Mouse (Mus musculus): ENCODE data around the gene Cbfa2t2. TPM values are rescaled to one million over a fixed set of nuclear protein-coding genes. Genes with fewer than 3 reads are reported as not detected.

Gene Cbfa2t2
- total RNA-seq (2021) (10 to 100 TPM; 34.5 to 49.1 TPM), polyA plus RNA-seq (2012; rRNA removed) (9.6 and 11.3 TPM in 2 replicates)
- long read RNA-seq, full-length matches to known transcripts, result 9 of 15 reads
- long read RNA-seq, partial matches to known transcripts, result 0 of 15 reads
- long read RNA-seq, other reads (novel, unspliced or antisense), result 6 of 15 reads

DNA sequence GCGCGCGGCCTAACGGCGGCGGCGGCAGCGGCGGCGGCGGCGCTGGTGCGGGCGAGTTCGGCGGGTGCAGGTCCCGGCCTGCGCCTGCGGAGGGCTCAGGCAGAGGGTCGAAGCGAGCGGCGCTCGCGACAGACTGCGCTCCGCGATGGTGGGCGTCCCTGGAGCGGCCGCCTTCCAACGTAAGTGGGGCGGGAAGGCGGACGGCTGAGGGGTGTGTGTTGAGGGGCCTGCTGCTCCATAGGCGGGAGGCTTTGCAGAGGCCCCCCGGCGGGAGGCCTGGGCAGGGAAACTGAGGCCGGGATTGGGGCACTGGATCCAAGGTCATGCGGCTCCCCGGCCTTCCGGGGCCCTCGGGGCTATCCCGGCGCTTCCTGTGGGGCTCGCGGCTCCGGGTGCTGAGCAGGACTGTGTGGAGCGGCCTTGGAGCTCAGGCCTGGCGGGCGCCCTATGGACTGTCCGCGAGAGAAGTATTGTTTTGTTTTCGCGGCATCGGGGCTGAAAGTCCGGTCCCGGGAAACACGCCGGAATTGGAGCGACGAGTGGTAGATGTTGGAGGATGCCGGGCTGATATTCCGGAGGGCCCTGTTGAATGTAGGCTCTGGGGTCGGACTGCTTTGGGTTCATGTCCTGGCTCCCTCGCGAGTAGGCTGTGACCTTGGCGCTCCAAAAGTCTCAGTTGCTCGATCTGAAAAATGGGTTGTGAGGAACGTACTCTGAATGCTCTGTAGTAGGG, at the start of gene Cbfa2t2:
TSS of gene Cbfa2t2 (plus strand) at position 24 of the 733 bp plus-strand sequence.
- DNase-seq, result peak; percentile 84

DNA sequence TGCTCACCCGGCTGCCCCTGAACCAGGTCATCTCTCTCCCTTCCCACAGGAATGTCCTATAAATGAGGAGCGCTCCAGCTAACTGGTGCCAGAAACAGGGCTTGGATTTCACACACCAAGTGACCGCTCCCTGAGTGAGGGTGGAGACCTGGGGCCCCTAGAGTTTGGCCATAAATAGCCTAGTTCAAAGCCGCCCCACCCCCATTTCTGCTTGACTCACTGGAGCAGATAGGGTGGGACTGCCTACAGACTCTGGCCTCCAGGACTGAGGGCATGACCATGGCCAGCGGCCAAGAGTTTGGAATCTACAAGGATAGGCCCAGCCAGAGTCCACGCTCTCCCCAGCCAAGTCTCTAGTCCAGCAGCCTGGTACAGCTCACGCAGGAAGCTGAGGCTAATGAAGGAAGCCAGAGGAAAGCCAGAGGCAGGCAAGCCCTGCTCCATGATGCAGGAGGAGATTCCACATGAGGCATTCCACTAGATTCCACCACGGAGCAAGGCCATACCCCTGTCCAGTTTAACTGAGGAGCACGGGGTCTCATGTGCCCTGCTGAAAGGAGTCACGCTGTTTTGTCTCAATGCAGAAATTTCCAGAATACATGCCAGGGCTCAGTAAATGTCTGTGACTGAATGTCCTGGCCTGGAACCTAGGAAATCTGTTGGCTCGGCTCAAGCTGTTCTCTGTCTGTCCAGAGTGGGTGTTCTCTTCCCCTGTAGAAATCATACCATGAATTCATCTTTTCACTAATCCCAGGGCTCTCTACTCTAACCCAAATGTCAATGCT, 45.9 kb upstream of the Cbfa2t2 start:
- DNase-seq, result peak; percentile 96

DNA sequence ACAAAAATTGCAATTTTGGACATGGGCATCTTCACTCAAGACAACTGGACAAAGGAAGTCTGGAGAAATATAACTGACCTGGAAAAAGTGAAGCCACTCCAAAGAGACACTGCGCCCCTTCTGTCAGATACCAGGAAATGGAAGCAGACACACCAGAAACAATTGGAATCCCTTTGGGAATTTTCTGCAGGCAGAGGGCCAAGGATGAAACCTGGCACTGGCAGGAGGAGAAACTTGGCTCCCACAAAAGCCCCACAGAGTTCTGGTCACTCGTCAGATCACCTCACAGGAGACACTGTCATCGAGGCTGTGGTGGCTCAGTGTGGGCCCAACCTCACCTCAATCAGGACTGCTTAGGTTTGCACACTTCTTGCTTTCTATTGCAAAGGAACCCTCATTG, 41.7 kb upstream of the Cbfa2t2 start:
- no peak for DNase-seq

DNA sequence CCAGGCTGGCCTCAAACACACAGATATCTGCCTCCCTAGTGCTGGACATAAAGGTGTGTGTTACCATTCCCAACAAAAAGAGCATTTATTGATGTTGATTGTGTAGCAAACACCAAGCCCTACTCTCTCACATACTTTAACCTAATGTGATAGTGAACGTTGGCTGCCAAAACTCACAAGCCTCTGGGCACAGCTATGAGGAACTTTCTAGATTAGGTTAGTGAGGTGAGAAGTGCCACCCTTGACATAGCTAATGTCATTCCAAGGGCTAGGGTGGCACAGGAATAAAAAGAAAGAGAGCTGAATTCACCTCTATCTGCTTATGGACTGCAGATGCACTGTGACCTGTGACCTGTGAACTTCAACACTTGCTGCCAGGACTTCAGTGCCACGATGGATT, 39.8 kb upstream of the Cbfa2t2 start:
- no peak for DNase-seq

DNA sequence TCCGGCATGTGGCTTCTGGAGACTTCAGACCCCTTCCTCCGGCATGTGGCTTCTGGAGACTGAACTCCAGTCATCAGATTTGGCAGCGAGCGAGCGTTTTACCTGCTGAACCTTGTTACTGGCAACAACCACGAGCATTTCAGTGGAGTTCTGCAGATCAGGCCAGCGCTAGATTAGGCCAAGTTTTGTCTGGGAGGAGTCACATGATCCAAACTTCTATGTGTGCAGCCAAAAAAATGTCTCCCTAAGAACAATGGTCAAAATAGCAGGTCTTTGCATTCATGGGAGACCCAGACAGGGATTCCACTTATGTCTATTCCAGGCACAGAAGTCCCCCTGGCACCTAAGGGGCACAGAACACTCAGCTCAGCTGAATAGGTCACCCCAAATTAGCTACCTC, 38.0 kb upstream of the Cbfa2t2 start:
- no peak for DNase-seq

DNA sequence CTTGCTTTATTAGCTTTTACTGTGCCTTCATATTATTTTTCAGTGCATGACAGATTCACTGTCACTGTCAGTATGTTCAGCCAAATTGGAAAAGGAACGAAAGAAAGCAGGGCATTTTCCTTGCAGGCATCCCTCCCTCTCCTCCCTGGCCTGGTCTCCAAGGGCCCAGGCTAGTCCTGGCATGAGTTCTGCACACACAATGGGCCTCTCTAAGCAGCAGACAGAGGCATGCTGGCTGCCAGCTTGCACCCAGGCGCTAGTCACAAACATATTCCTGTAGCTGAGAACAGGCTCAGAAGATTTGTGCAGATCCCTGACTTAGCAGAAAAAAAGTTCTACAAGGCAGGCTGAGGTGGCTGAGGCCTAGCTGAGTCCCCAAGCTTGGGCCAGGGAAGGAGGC, 37.0 kb upstream of the Cbfa2t2 start:
- DNase-seq, result no peak

DNA sequence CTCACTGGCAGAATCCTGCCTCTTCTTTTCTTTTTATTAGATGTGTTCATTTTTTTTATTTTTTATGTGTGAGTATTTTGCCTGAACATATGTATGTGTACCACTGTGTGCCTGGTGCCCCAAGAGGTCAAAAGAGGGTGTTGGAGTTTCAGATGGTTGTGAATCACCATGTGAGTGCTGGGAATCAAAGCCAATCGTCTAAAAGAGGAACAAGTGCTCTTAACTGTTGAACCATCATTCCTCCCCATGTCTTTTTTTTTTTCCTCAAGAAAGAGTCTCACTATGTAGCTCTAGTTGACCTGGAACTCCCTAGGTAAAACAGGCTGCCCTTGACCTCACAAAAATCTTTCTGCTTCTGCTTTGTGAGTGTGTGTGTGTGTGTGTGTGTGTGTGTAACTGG, 34.3 kb upstream of the Cbfa2t2 start:
- no peak for DNase-seq

DNA sequence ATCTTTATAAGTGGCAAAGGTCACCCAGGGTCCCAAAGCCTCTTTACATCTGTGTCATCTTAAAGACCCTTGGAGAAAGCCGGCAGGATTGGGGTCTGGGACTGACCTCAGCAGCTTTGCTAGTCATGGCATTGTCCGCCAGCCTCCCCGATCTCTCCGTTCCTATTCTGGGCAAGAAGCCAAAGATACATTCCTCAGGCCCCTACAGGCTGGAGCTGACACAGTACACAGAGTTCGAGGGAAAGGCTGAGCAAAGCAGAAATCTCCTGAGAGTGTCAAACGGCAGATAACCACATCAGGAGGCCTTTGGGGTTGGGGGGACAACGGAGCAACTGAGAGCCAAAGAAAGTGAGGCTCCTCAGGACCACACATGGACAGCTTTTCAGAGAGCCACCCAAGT, 33.5 kb upstream of the Cbfa2t2 start:
- peak; percentile 67 for DNase-seq

DNA sequence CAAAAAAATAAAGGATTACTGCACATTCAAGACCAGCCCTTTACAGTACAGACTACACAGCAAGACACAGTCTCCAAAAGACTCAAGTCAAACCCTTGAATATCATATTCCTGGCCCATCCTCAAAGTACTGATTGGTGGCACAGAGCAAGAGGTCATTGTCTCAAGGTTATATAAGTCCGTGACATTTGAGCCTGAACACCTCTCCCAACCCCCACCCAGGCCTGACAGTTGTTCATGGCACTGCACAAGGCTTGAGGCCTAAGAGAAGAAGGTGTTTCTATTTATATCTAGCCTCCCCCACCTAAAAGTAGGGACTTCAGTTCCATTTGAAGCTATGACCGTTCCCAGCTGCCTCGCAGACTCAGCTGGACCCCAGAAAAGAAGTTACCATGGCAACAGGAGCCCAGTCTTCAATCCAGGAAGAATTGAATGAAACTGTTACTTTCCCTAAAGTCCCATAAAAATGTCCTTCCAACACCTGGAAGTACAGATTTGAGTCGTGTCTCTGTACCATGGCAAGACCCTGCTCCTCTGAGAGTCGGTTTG, 30.8 kb upstream of the Cbfa2t2 start:
- DNase-seq, result no peak

DNA sequence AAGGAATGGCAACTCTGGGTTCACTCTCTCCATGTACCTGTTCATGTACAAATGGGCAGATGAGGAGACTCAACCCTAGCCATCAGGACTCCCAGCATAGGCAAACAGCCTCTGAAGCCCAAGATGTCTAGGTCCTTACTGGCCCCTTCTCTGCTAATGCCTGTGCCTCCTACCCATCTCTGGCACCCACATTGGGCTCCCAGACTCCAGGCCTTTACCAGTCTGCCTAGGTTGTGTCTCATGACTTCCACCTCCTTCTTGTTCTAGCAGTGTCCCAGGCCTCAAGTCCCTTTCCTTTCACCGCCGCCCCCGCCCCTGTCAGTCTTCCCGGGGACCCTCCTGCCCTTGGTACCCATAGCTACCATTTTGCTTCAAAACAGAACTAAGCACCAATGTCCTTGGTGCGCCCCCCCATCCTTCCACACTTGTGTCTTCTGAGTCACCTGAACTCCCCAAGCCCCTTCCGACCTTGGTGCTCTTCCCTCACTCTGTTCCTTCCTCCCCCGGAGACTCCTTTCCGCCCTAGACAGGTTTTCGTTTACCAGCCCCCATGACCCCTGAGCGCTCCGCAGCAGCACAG, 29.1 kb upstream of the Cbfa2t2 start:
- DNase-seq, result peak; percentile 22

DNA sequence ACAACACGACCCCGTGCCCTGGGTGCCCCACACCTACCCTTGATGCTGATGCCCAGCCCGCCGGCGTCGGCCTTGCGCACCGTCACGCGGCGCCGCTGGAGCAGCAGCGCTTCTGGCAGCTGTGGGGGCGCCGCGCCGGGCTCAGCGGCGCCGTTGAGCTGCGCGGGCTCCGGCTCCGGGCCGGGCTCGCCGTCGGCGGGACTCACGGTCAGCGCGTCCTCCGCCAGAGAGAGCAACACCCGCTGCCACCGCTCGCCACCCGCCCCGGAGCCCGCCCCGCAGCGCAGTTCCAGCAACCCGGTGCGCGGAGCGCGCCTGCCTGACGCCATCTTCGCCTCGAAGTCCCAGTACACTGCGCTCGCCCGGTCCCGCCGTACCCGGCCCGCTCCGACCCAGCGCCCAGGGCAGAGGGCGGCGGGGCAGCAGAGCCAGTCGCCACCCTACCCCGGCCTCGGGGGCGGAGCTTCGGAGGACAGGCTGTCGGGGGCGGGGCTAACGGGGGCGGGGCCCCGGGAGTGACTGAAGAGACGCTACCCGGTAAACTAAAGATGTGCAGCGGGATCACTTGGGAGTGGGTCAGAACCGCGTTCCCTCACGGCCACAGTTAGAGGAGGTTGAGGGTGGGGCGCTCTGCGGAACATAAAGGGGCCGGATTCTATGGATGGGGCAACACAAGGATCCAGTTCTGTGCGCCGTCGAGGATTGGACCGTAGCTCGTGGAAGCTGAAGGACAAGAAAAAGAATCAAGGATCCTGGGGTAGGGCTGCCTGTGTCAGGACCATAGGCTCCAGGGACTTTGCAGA, 28.4 kb upstream of the Cbfa2t2 start, which contains the start of gene Snta1:
TSS of gene Snta1 (minus strand) at position 457 of the 803 bp plus-strand sequence.
- DNase-seq, result peak; percentile 95

DNA sequence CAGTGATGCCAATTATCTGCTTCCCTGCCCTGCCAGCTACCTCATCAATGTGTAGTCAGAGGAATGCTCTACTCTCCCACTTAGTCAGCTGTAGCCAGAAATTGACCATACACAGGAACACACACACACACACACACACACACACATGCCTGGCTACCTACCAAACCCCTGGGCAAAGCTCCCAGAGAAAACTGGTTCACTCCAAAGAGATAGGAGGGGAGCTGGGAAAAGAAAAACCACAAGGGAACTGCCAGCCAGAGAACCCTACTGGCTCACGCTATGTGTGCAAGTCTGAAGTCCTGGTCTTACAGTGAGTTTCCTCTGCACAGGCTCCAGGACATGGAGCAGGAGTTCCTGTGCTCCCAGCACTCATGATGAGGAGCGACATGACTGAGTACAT, 25.9 kb upstream of the Cbfa2t2 start:
- DNase-seq, result peak; percentile 67

DNA sequence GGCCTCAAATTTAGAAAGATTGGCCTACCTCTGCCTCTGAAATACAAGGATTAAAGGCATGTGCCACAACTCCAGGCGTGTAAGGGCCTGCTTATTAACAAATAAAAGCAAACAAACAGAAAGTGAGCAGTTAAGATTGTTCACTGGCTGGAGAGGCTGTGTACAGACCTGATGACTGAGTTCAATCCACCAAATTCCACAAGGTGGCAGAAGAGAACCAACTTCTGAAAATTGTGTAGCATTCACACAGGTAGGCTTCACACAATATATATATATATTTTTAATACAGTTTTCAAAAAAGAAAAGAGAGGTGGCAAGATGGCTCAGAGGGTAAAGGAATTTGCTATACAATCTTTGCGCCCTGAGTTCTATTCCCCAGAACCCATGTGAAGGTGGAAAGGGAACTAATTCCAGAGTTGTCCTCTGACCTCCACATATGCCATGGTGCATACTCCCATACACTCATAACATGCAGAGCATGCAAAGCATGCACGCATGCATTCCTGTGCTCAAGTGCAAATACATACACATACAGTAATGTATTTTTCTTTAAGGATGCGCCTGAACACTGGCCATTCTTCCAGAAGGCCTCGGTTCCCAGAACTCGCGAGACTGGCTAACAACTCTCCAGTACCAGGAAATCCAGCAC, 24.1 kb upstream of the Cbfa2t2 start:
- no peak for DNase-seq

DNA sequence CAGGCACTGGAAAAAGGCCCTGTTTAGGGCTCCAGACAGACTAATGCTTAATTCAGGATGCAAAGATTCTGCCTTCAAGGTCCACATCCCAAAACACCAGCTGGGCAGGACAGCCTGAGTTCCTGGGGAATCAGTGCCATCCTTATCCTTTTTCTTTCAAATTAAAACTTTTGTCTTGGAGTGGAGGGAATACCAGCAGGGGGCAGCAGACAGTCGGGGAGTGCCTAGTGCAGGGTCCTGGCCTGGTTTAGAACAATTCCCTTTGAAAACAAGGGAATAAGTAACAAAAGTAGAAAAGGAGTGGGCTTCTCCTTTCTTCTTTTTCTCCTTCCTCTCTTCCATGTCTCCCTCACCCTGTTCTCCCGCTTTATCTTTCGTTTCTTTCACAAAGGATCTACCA, 19.2 kb upstream of the Cbfa2t2 start:
- DNase-seq, result peak; percentile 75

DNA sequence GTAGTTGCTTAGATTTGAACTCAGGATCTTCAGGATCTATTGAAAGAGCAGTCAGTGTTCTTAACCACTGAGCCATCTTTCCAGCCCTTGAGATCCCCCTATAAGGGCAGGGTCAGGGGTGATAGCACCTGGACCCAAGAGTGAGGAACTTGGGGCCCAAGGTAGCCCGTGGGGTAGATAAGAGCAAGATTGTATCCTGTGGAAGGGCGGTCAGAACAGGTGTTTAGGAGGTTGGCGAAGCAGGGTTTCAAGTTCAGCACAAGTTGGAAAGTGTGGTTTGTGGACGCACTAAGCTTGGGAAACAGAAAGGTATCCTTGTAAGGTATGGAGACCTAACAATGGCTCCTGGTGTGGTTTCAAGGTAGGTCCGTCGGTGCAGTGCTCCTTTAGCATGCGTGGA, 18.3 kb upstream of the Cbfa2t2 start:
- DNase-seq, result no peak

DNA sequence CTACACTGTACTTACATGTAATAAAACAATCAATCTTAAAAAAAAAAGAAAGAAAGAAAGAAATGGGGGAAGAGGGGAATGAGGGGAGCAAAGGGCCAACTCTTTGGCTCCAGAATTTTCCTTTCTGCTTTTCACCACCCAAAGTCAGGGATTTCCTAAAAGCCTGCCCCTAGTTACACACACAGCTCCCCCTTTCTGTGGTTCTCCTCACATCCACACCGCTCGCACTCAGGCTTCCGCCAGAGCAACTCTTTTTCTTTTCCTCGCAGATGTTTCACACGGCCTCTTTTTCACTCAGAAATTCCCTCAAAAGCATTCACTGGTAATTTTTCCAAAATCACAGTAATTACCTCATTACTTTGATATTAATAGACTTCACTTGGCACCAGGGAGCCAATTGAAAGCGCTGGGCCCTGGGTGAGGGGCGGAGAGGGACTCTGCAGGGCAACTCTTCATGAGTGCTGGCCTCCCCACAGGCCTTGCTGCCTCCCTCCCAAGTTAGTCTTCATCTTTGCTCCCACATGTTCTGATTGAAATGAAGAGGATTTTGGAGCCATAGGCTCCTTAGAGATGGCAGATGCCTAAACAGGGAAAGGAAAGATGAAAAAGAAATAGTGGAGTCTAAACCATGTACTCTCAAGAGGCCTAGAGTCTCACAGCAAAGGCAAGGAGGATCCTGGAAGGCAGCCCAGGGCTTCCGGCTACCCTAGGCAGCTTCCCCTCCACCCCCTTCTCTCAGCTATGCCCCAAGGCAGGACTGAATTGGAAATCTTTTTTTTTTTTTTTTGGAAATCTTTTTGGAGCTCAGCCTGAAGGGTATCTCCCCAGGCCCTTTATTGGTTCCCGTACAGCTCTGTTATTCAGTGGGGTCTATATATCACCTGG, 16.4 kb upstream of the Cbfa2t2 start:
- DNase-seq, result no peak

DNA sequence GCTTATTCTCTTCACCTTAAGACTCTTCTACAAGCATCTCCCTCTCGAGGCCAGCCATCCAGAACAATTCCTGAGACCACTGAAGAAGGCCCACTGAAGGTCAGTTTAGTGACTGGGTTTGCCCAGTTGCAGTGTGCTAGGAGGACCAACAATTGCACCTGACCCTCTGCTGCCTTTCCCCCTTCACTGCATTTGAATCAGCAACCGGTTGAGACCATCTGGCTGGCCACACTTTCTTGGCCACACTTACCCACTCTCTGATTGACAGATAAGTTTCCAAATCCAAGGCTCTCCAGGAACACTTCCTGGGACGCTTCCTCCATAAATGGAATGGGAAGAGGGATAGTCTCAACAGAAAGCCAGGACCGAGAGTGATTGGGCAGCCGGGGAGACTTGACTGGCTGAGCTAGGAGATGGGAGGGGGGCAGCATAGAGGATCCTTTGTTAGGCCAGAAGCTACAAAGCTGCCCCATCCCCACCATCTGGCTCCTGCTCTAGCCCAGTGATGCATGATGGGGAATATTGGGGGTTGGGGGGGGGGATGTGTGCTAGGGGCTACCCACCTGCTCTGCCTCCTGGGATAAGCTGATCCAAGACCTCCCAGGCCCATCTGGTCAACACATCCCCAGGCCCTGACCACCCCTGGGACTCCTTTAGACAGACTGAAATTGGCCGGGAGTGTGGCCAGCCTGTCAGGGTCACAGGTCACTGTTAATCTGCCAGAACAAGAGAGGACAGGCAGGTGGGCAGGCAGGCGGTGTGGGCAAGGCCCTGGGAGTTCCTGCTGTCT, 15.1 kb upstream of the Cbfa2t2 start:
- DNase-seq, result no peak

DNA sequence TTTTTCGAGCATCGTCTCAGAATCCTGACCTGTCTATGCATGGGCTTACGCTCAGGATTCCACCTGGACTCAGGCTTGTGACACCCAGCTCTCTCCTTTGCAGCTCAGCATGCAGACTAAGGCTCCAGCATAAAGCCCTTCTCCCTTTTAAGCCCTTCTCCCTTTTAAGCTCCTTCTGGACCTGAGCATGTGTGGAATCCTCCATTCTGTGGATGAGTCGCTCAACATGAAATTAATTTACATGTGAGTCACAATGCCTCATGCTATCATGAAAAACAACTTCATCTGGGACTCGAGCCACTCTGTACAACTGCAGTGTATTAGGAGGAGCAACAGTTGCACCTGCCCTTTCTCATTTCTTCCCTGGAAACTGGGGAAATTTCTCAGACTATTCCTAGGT, 14.1 kb upstream of the Cbfa2t2 start:
- peak; percentile 37 for DNase-seq

DNA sequence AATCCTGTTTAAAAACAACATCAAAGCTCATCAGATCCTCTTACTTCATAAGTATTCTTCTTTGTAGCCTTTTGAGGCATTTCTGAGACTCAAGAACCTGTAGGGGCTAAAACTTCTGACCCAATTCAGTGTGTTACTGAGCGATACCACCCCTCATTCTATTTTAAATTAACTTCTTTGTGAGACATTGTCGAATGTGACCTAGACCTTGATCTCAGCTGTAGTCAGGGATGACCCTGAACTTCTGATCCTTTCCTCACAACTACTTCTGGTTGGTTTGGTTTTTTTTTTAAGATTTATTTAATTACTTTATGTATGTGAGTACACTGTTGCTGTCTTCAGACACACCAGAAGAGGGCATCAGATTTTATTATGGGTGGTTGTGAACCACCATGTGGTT, 12.7 kb upstream of the Cbfa2t2 start:
- no peak for DNase-seq

Data from adrenal gland, adult 2 months (tissue).